Mouse (Mus musculus) natural killer cell, adult 2 months (primary cell): ENCODE measurements around the gene Ndufs8.

Experiments used
- DNase-seq, 2 experiments: peaks; one replicate each; pipeline ENCODE4 v3.0.0; 2022; ENCODE audit warnings: low spot score in 2 of 2

The Ndufs8 gene

DNA sequence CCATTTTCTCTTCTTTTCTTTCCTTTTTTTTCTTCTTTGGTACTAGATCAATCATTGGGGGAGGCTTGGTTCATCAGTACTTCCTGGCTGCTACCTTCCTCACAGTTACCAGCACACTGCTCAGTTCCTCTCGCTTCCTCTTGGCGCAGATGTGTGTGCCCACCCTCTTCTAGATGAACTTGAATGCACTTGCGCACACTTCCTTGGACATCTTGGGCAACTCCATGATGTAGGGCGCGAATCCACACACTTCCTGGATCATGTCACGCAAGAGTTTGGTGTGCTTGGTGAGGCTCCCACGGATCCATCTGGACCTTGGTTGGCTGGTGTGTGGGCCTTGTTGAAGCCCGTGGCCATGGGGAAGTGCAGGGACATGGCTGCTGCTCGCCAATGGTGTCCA lies 19.1 kb upstream of the Ndufs8 start:
- DNase-seq, result no peak

- DNase-seq, result peak in 1 of 2 experiments; percentile 40
Measured at GRCm38 (mm10) chr19:3930262-3931057, 17.9 kb upstream of the Ndufs8 start.

- DNase-seq, result no peak
Measured at GRCm38 (mm10) chr19:3929211-3929941, 16.8 kb upstream of the Ndufs8 start, which contains the start of gene Aldh3b1. Gene Aldh3b1 (minus strand): TSS chr19:3929808.

DNA sequence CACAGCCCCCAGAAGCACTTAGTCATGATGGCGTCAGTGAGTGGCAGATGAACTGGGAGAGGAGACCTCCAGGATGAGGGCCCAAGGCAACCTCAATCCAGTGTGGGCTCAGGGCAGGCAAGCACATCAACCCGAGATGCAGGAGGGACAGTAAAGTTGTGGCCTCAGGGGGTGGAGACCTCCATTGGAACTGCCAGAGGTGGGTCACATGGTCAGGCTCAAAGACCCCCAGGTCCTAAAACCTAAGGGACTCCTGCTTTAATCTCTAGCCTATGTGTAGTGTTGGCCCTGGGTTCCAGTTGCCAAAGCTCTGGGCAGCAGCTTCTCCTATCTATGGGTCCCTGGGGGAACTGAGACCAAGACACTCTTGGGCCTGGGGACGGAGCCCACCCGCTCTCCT lies 16.2 kb upstream of the Ndufs8 start:
- DNase-seq, result no peak

DNA sequence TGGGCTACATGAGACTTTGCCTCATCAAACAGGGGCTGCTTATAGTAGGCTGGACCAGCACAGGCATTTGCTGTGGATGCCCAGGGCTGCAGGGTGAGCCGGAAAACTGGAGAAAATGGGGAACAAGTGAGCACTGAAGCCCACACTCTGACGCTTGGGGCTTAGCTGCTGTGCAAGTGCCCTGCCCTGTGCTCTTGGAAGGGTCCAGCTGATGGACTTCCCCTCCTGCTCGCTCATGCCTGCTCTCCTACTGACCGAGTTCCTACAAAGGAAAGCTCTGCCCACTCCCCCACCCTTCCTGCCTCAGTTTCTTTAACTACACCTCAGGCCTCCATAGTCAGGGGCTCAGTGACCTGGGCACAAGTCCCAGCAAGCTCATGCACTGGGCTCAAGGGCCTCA lies 15.4 kb upstream of the Ndufs8 start:
- no peak for DNase-seq

DNA sequence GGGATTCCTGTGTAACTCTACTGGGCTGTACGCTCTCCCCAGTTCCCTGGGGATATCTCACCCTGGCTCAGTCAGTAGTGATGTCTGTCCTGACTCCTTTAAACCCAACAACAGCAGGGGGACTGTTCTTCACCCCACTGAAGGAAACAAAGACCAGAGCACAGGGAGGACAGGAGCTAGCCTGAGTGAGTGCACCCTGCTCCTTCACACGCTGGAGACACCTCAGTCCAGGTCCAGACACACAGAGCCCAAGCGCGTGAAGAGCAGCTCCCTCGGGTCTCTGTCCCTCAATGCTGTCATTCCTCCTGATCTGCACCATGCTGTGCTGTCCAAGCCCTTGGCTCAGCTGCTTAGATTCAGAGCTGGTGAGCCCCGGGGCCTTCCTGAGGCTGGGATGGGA lies 14.1 kb upstream of the Ndufs8 start:
- no peak for DNase-seq

DNA sequence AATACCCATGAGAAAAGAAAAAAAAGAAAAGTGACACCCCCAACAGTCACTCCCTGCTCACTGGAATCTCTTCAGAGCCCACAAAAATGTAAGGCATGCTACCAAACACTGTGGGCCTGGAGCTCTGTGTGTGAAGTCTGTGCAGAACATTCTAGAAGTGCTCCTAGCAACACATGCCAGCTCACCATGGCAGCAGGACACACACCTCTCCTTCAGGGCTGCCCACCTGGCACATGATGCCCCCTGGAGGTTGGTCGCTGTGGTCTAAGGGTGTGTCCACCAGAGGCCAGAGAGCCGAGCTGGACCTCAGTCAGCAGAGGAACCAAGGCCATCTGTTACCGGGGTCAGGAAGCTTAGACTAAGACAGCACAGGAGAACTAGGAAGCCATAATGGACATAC lies 13.7 kb upstream of the Ndufs8 start:
- DNase-seq, result no peak

GRCm38 (mm10) chr19:3925859-3926258 lies 13.3 kb upstream of the Ndufs8 start:
- DNase-seq, result no peak

GRCm38 (mm10) chr19:3924868-3925267 lies 12.3 kb upstream of the Ndufs8 start:
- no peak for DNase-seq

DNA sequence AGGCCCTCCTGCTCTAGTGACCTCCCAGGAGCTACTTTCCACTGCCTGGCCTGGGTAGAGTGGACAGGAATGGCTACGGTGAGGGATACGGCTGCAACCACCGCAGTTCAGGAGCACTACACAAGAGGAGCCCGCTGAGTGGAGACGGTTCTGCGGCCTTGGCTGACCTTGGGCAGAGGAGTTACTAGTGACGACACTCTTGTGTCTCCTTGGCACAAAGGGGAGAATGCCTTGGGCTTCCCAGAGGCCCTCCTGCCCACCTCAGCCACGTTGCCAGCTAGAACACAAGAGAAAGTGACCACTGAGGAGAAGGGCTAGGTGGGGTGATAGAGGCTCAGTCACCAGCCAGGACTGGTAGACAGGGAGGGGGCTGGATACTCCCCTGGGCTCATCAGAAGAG lies 11.6 kb upstream of the Ndufs8 start:
- no peak for DNase-seq

DNA sequence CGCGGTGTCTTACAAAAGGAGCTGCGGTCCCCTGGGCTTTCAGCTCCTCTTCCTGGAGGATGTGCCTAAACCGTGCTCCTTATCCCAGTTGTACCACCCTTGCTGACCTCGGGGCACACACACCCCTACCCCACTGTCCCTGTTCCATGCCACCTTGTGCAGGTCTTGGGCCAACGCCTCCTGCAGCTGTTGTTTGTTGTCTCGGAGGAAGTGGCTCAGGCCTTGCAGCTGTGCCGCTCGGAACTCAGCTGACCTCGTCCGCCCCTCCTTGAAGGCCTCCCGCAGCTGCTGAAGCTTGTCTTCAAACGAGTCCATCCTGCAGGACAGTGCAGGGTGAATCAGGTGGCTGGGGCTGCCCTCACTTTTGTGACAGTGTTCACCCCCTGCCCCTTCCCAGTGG lies 11.0 kb upstream of the Ndufs8 start:
- peak in 1 of 2 experiments; percentile 64 for DNase-seq

GRCm38 (mm10) chr19:3922661-3923371 lies 10.2 kb upstream of the Ndufs8 start:
- peak in 1 of 2 experiments; percentile 48 for DNase-seq

- DNase-seq, result no peak
Measured at GRCm38 (mm10) chr19:3919928-3920327, 7.4 kb upstream of the Ndufs8 start.

DNA sequence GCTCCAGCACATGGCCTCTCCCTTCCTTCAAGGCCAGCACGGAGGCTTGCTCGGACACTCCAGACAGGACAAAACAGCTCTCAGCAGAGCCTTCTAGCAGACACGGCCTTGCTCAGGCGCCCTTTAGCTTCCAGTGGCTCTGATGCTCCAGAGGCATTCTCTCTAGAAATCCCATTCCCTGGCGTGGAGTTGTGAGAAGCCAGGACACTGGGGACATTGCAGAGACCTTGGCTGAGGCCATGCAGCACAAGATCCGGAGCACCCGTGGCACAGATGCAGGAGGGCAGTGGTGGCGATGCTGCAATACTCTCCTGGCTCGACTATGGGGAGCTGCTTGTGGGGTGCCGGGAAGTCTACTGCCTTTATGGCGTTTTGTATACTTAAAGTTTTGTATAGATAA lies 4.2 kb upstream of the Ndufs8 start:
- no peak for DNase-seq

GRCm38 (mm10) chr19:3914535-3914934 lies 2.0 kb upstream of the Ndufs8 start:
- no peak for DNase-seq

GRCm38 (mm10) chr19:3913692-3914091 lies 1.1 kb upstream of the Ndufs8 start:
- DNase-seq, result no peak

- DNase-seq, result no peak
Measured at GRCm38 (mm10) chr19:3910206-3910605, 2.4 kb downstream of the Ndufs8 start.

- no peak for DNase-seq
Measured at GRCm38 (mm10) chr19:3907876-3908660, 4.5 kb downstream of the Ndufs8 start.

DNA sequence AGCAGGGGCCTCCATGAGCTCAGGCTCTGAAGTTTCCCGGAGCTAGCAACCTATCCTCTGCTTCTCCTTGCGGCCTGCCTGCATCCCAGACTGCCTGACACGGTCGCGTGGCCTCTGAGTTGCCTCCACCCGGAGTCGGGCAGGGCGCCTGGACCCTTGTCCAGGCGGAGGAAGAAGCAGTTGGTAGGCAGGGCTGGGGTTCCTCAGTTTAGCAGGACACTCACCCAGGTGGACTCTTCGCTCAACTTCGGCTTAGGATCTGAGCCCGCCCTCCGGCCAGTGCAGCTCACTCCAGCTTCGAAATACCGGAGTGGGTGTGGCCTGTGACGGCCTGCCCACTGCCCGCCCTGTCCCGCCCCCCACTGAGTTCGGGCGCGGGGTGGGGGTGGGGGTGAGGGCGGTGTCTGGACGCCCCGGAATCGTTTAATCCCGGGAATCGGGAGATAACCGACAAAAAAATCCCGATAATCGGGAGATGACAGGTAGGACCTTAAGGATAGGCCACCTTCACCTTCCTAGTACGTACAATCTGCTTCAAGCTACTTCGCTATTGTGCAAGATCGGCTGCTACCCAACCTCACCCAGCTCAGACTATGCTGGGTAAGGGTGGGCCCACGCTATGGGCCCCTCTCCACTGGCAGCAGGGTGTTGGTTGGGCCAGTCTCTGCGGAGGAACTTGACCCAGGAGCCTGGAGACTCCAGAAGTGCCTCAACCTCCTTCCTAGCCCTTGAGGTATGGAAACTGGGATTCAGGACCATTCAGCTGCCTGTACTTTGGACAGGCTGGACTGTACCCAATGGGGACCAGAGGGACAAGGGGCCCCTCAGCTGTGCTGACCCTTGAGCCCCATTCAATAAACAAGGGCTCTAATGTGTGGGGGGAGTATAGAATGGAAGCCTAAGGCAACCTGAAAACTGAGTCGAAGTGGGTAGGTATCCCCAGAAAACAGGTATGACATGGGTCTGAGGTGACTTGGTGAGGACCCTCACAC lies 5.5 kb downstream of the Ndufs8 start, which contains the start of gene Tcirg1:
Tcirg1 (minus strand) TSS at position 339 of the 992 bp plus-strand sequence.
- peak; percentile 60 to 62 for DNase-seq

GRCm38 (mm10) chr19:3906326-3906725 lies 6.2 kb downstream of the Ndufs8 start:
- peak; percentile 29 to 39 for DNase-seq
